Mouse (Mus musculus) stomach, embryonic 14.5 days (tissue): ENCODE measurements around the gene Chmp2b. TPM values are rescaled to one million over a fixed set of nuclear protein-coding genes. Genes with fewer than 3 reads are reported as not detected.

Experiments used
- ATAC-seq: fragments of 200-750 bp; cut with Nextera tagmentation; 2 replicates; pipeline ENCODE4 v1.8.0; 2017; ENCODE audit warnings: low read depth, moderate TSS enrichment; ENCODE audit not compliant: insufficient number of reproducible peaks, insufficient read depth, low FRiP score
- H3K27ac ChIP-seq: fragments of 300-500 bp; sonication (generic); 2 replicates; pipeline ENCODE4 v1.5.1; 2014; ENCODE audit warnings: mild to moderate bottlenecking, low read length, moderate library complexity, mixed read lengths
- H3K27me3 ChIP-seq: fragments of 300-500 bp; sonication (generic); 2 replicates; pipeline ENCODE4 v1.6.1; 2014; ENCODE audit warnings: low read length, control low read depth, mixed read lengths; ENCODE audit not compliant: control insufficient read depth, insufficient read depth
- H3K36me3 ChIP-seq: fragments of 300-500 bp; sonication (generic); 2 replicates; pipeline ENCODE4 v1.6.1; 2014; ENCODE audit warnings: mild to moderate bottlenecking, control low read depth, low read length, moderate library complexity, mixed read lengths; ENCODE audit not compliant: control insufficient read depth, insufficient read depth
- H3K4me1 ChIP-seq: fragments of 300-500 bp; sonication (generic); 2 replicates; pipeline ENCODE4 v1.6.1; 2014; ENCODE audit warnings: low read length, control low read depth, mixed read lengths; ENCODE audit not compliant: control insufficient read depth, insufficient read depth
- H3K4me2 ChIP-seq: fragments of 300-500 bp; sonication (generic); replicated peaks from 2 replicates; pipeline ENCODE4 v1.6.1; 2014; ENCODE audit warnings: low read depth, low read length, control low read depth
- H3K4me3 ChIP-seq: fragments of 300-500 bp; sonication (generic); 2 replicates; pipeline ENCODE4 v1.5.1; 2014; ENCODE audit warnings: low read depth, low read length, control low read depth
- H3K9ac ChIP-seq: fragments of 300-500 bp; sonication (generic); replicated peaks from 2 replicates; pipeline ENCODE4 v1.6.1; 2014; ENCODE audit warnings: low read depth, mild to moderate bottlenecking, control low read depth, low read length, moderate library complexity, mixed read lengths
- H3K9me3 ChIP-seq: fragments of 300-500 bp; sonication (generic); 2 replicates; pipeline ENCODE4 v1.6.1; 2016; ENCODE audit warnings: low read depth, low read length, control low read depth; ENCODE audit not compliant: control insufficient read depth
- WGBS: fragments of 180-500 bp; shearing (Covaris S2); extraction: QIAGEN DNeasy Blood & Tissue Kit; methylation state at CpG from one replicate; pipeline ENCODE4 v1.1.7; 2014; 5-methylcytosine and 5-hydroxymethylcytosine counted together
- polyA plus RNA-seq: library from polyadenylated mRNA; unstranded; fragments of >200 nt; fragmentation: Nextera tagmentation; extraction: Ambion mirVana; gene quantifications from 2 replicates; pipeline ENCODE4 v1.2.1, GENCODE M21; 2014

The Chmp2b gene
- polyA plus RNA-seq, 1 experiment from 2014 or later, result 105 TPM

GRCm38 (mm10) chr16:65497049-65497448 lies 65.5 kb downstream of the Chmp2b start:
- no peaks in the 10 kb centered on the region for H3K9me3 ChIP-seq
- 36% methylated on average over 2 of the region's 2 CpGs for WGBS

GRCm38 (mm10) chr16:65496030-65496429 lies 66.5 kb downstream of the Chmp2b start:
- WGBS, result 82% methylated on average over 5 of the region's 5 CpGs
- Histone ChIP-seq H3K4me1 (no peaks in the 10 kb centered on the region), H3K4me2 (no peak overlapping the region), H3K9me3 (no peaks in the 10 kb centered on the region), H3K4me3 (no peak overlapping the region), H3K36me3 (no peaks in the 10 kb centered on the region), H3K27ac (no peak overlapping the region), H3K9ac (no peak overlapping the region), H3K27me3 (no peaks in the 10 kb centered on the region)
- ATAC-seq, result no peak

More at GRCm38 (mm10) chr16:65497049-65497448, 65.5 kb downstream of the Chmp2b start:
- no peak overlapping the region for H3K9ac ChIP-seq
- H3K36me3 ChIP-seq, result no peaks in the 10 kb centered on the region
- H3K4me2 ChIP-seq, result no peak overlapping the region
- no peak overlapping the region for H3K27ac ChIP-seq
- no peaks in the 10 kb centered on the region for H3K27me3 ChIP-seq
- no peaks in the 10 kb centered on the region for H3K4me1 ChIP-seq
- no peak for ATAC-seq
- H3K4me3 ChIP-seq, result no peak overlapping the region

Other genes with a start within 250 kb of the Chmp2b start
- not detected in 2 replicates for gene Pou1f1, start 42.2 kb downstream of the Chmp2b start, polyA plus RNA-seq